Mouse (Mus musculus) heart, postnatal 0 days (tissue): ENCODE measurements at regions not wholly inside any gene's neighbourhood (a gene's known extent, or its start where the extent isn't known, plus 50 kb on each side); places are given as distances from the start of the nearest gene placed in this dataset.
A peak's percentile ranks its signal among the peaks of the same experiment; 100 is the strongest.

Source experiments
- CTCF ChIP-seq: IDR thresholded peaks from 2 replicates; pipeline ENCODE4 v1.5.1; 2016; ENCODE audit warnings: antibody characterized with exemption, control low read depth, low read depth
- EP300 ChIP-seq: IDR thresholded peaks from 2 replicates; pipeline ENCODE4 v1.6.1; 2016; ENCODE audit warnings: antibody characterized with exemption, low read depth

DNA sequence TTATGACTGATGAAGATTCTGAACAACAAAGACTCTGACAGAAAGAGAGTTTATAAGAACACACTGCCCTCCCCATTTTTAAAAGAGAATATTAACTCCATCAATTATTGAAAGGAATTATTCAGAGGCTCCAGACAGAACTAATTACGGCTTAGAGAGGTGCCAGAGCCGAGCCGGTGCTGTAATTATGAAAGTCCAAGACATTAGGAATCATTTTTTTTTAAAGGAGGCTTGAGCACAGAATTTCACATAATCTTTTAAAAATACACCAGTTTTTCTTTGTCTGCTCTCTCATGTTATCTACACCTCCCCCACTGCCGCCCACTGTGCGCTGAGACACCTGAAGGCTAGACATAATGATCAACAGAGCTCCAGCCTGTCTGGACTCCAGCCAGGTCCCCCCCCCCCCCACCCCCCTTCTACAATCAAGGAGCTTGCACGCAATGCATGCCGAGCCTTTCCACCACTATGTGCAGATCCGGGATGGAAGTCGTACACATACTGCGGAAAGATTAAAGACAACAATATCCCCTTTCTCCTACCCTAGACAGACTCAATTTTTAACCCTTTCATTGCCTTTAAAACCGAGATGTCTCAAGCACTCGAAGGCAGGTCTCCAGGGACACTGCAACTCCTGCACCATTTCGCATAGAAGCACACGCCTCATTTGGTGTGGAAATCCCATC is 275.4 kb downstream of the Ptprc start:
- TF ChIP-seq EP300 = 0 out of 2 replicates have a peak, but pooled peaks have one; percentile 10
- no peak for TF ChIP-seq CTCF
